16 mouse cellular contexts compared by ENCODE assay signal in genomic region chr7:115345749-115346148, GRCm38 (mm10).
"Had no signal": no experiment of that assay in that cellular context is flagged by ENCODE, and none has a peak within 500 bp of the region (broad histone marks: within the 10 kb centered on the region; RNA-seq: fewer than 3 reads in every experiment).

No protein-coding gene starts in this region.

- H3K4me3 ChIP-seq: neural tube, embryonic 13.5 days; neural tube, embryonic 15.5 days; stomach, embryonic 15.5 days had no signal

- H3K4me1 ChIP-seq: neural tube, embryonic 13.5 days; neural tube, embryonic 15.5 days; stomach, embryonic 15.5 days had no signal

- DNase-seq: retina, postnatal 1 day; right cerebral cortex, adult 18-20 months; right cerebral cortex, postnatal 14 days; right cerebral cortex, postnatal 25 days; right cerebral cortex, postnatal 4 days; spleen, adult 18-20 months; thymus, adult 18-20 months; thymus, adult 2 months; thymus, postnatal 14 days; thymus, postnatal 25 days; thymus, postnatal 36 days; thymus, postnatal 4 days had no signal

- H3K9ac ChIP-seq: neural tube, embryonic 13.5 days; neural tube, embryonic 15.5 days; stomach, embryonic 15.5 days had no signal

- H3K27me3 ChIP-seq: neural tube, embryonic 13.5 days; neural tube, embryonic 15.5 days; stomach, embryonic 15.5 days had no signal

- H3K36me3 ChIP-seq: neural tube, embryonic 13.5 days; neural tube, embryonic 15.5 days; stomach, embryonic 15.5 days had no signal

- H3K9me3 ChIP-seq: neural tube, embryonic 13.5 days; neural tube, embryonic 15.5 days; stomach, embryonic 15.5 days had no signal

- H3K27ac ChIP-seq: neural tube, embryonic 13.5 days; neural tube, embryonic 15.5 days; stomach, embryonic 15.5 days; stomach, postnatal 0 days had no signal

- H3K4me2 ChIP-seq: neural tube, embryonic 13.5 days; neural tube, embryonic 15.5 days; stomach, embryonic 15.5 days had no signal
